Mouse (Mus musculus) embryonic facial prominence, embryonic 11.5 days (tissue): Measurements from ENCODE around the gene Cnih1. TPM values are rescaled to one million over a fixed set of nuclear protein-coding genes. Genes with fewer than 3 reads are reported as not detected.
"Not testable (repeated sequence)": the region's sequence is repeated elsewhere in the genome, so short reads cannot be mapped to it uniquely, and the experiment has no call there.

Experiments
- ATAC-seq: fragments of 200-750 bp; cut with Nextera tagmentation; replicated peaks from 2 replicates; pipeline ENCODE4 v1.8.0; 2017; ENCODE audit warnings: low read depth; ENCODE audit not compliant: insufficient number of reproducible peaks, low FRiP score, low TSS enrichment
- DNase-seq: peaks from one replicate; pipeline ENCODE4 v3.0.0-alpha.2; 2015; ENCODE audit warnings: low spot score
- H3K27ac ChIP-seq: fragments of 300-500 bp; sonication (generic); replicated peaks from 2 replicates; pipeline ENCODE4 v1.5.1; 2014; ENCODE audit warnings: mild to moderate bottlenecking, low read depth, low read length, control low read depth
- H3K27me3 ChIP-seq: fragments of 300-500 bp; sonication (generic); 2 replicates; pipeline ENCODE4 v1.6.1; 2014; ENCODE audit warnings: mild to moderate bottlenecking, low read length, moderate library complexity, mixed read lengths; ENCODE audit not compliant: control insufficient read depth, insufficient read depth
- H3K36me3 ChIP-seq: fragments of 300-500 bp; sonication (generic); replicated peaks from 2 replicates; pipeline ENCODE4 v1.6.1; 2014; ENCODE audit warnings: low read depth, mild to moderate bottlenecking, low read length, moderate library complexity, mixed read lengths; ENCODE audit not compliant: control insufficient read depth, insufficient read depth
- H3K4me1 ChIP-seq: fragments of 300-500 bp; sonication (generic); 2 replicates; pipeline ENCODE4 v1.6.1; 2014; ENCODE audit warnings: low read length, mixed read lengths; ENCODE audit not compliant: control insufficient read depth, insufficient read depth
- H3K4me2 ChIP-seq: fragments of 300-500 bp; sonication (generic); 2 replicates; pipeline ENCODE4 v1.6.1; 2014; ENCODE audit warnings: low read depth, mild to moderate bottlenecking, control low read depth, low read length, moderate library complexity
- H3K4me3 ChIP-seq: fragments of 300-500 bp; sonication (generic); 2 replicates; pipeline ENCODE4 v1.5.1; 2014; ENCODE audit warnings: low read depth, low read length, control low read depth
- H3K9ac ChIP-seq: fragments of 300-500 bp; sonication (generic); replicated peaks from 2 replicates; pipeline ENCODE4 v1.6.1; 2014; ENCODE audit warnings: mild to moderate bottlenecking, control low read depth, low read length
- H3K9me3 ChIP-seq: fragments of 300-500 bp; sonication (generic); replicated peaks from 2 replicates; pipeline ENCODE4 v1.6.1; 2016; ENCODE audit warnings: mild to moderate bottlenecking, low read length, inconsistent platforms, mixed read lengths; ENCODE audit not compliant: control insufficient read depth
- WGBS: fragments of 180-500 bp; shearing (Covaris S2); extraction: QIAGEN DNeasy Blood & Tissue Kit; methylation state at CpG from one replicate; pipeline ENCODE4 v1.1.7; 2014; 5-methylcytosine and 5-hydroxymethylcytosine counted together
- polyA plus RNA-seq: library from polyadenylated mRNA; unstranded; fragments of >200 nt; fragmentation: Nextera tagmentation; extraction: Ambion mirVana; gene quantifications from 2 replicates; pipeline ENCODE4 v1.2.1, GENCODE M21; 2014

The Cnih1 gene
- polyA plus RNA-seq, 1 experiment from 2014 or later, result 235 TPM

GRCm38 (mm10) chr14:46821271-46821872, 33.2 kb upstream of the Cnih1 start:
- under 1% methylated on average over 11 of the region's 11 CpGs for WGBS
- ATAC-seq (no peak), DNase-seq (peak; percentile 7)
- Histone ChIP-seq H3K4me3 (peak overlapping the region; percentile 85), H3K27ac (peak overlapping the region; percentile 79), H3K9ac (peak overlapping the region; percentile 89), H3K4me1 (no peaks in the 10 kb centered on the region), H3K4me2 (peak overlapping the region; percentile 54), H3K36me3 (no peaks in the 10 kb centered on the region), H3K27me3 (no peaks in the 10 kb centered on the region), H3K9me3 (no peaks in the 10 kb centered on the region)

DNA sequence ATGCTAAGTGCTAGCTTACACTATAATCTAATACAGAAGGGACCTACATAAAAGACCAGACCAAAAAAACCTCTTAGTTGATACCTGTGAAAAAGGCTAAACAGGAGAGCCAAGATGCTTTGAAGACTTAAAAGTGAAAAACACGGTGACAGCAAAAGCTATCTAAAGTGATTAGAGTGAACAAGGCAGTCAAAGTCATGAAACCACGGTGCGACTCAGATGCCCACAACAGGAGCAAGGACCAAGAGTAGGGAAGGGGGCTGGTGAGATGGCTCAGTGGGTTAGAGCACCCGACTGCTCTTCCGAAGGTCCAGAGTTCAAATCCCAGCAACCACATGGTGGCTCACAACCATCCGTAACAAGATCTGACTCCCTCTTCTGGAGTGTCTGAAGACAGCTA, 31.8 kb upstream of the Cnih1 start:
- not testable (repeated sequence) for H3K4me2 ChIP-seq, H3K4me3 ChIP-seq, H3K27me3 ChIP-seq, H3K9ac ChIP-seq, H3K4me1 ChIP-seq, ATAC-seq, H3K9me3 ChIP-seq, DNase-seq, H3K36me3 ChIP-seq, H3K27ac ChIP-seq
- 92% methylated on average over 5 of the region's 6 CpGs for WGBS

DNA sequence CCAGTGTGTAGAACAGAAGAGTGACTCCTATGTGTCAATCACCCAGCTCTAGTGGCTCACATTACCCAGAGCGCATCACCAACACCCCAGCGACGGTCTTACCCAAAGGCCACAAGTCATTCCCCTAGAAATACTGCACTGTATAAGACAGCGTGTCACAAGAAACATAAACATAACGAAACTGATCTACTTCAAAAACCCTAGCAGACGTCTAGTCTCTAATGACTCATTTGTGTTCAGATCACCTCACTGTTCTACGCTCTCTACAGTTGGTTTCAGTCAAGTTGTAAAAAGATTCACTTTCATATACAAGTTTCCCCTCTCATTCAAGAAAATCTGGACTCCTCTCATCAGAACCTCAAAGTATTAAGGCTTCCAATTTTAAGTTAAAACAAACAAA, 30.5 kb upstream of the Cnih1 start:
- Histone ChIP-seq H3K4me3 (no peak overlapping the region), H3K27me3 (no peaks in the 10 kb centered on the region), H3K27ac (no peak overlapping the region), H3K9me3 (no peaks in the 10 kb centered on the region), H3K9ac (no peak overlapping the region), H3K36me3 (peaks cover 1% of the 10 kb centered on the region), H3K4me1 (no peaks in the 10 kb centered on the region), H3K4me2 (no peak overlapping the region)
- ATAC-seq (no peak), DNase-seq (no peak)
- 92% methylated on average over 7 of the region's 7 CpGs for WGBS

- Histone ChIP-seq H3K4me3 (no peak overlapping the region), H3K9me3 (no peaks in the 10 kb centered on the region), H3K36me3 (peaks cover 6% of the 10 kb centered on the region), H3K9ac (no peak overlapping the region), H3K4me1 (no peaks in the 10 kb centered on the region), H3K27me3 (no peaks in the 10 kb centered on the region), H3K4me2 (no peak overlapping the region), H3K27ac (no peak overlapping the region)
- WGBS, result 95% methylated on average over 8 of the region's 8 CpGs
- ATAC-seq (no peak), DNase-seq (no peak)
Measured at GRCm38 (mm10) chr14:46816916-46817622, 28.9 kb upstream of the Cnih1 start.

GRCm38 (mm10) chr14:46815640-46816039, 27.4 kb upstream of the Cnih1 start:
- no peak overlapping the region for H3K4me3 ChIP-seq
- no peaks in the 10 kb centered on the region for H3K4me1 ChIP-seq
- 88% methylated on average over 6 of the region's 6 CpGs for WGBS
- no peaks in the 10 kb centered on the region for H3K9me3 ChIP-seq
- no peaks in the 10 kb centered on the region for H3K27me3 ChIP-seq
- no peak overlapping the region for H3K9ac ChIP-seq
- peaks cover 6% of the 10 kb centered on the region for H3K36me3 ChIP-seq
- no peak overlapping the region for H3K4me2 ChIP-seq
- no peak for DNase-seq
- no peak overlapping the region for H3K27ac ChIP-seq
- ATAC-seq, result no peak

GRCm38 (mm10) chr14:46807927-46808326, 19.7 kb upstream of the Cnih1 start:
- Histone ChIP-seq H3K4me2 (no peak overlapping the region), H3K27ac (no peak overlapping the region), H3K9ac (no peak overlapping the region), H3K36me3 (no peaks in the 10 kb centered on the region), H3K4me3 (no peak overlapping the region), H3K9me3 (no peaks in the 10 kb centered on the region), H3K4me1 (no peaks in the 10 kb centered on the region), H3K27me3 (no peaks in the 10 kb centered on the region)
- DNase-seq (no peak), ATAC-seq (no peak)
- WGBS, result 86% methylated on average over 3 of the region's 3 CpGs

DNA sequence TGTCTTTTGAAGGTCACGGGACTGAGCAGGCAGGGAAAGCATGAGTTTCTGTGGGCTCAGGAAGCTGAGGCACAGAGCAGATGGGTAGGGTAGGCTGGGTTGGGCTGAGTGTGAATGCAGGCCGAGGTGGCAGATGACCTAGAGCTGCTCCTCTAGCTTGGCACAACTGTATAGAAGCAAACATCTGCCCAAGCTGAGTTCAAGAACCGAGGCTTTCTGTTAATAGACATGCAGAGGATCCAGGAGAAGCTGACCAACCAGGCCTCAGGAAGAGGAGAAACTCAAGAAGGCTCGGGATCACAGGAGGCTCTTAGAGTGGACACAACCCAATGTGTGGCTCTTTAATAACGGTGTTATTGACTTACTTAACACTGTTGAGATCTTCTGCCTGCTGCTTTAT, 18.0 kb upstream of the Cnih1 start:
- Histone ChIP-seq H3K36me3 (no peaks in the 10 kb centered on the region), H3K27ac (no peak overlapping the region), H3K4me3 (no peak overlapping the region), H3K4me2 (no peak overlapping the region), H3K4me1 (no peaks in the 10 kb centered on the region), H3K27me3 (no peaks in the 10 kb centered on the region), H3K9ac (no peak overlapping the region), H3K9me3 (no peaks in the 10 kb centered on the region)
- DNase-seq (no peak), ATAC-seq (no peak)
- 90% methylated on average over 5 of the region's 5 CpGs for WGBS

GRCm38 (mm10) chr14:46803791-46804190, 15.6 kb upstream of the Cnih1 start:
- Histone ChIP-seq H3K27ac (no peak overlapping the region), H3K9ac (no peak overlapping the region), H3K27me3 (no peaks in the 10 kb centered on the region), H3K4me2 (no peak overlapping the region), H3K4me3 (no peak overlapping the region), H3K9me3 (no peaks in the 10 kb centered on the region), H3K4me1 (no peaks in the 10 kb centered on the region), H3K36me3 (no peaks in the 10 kb centered on the region)
- 76% methylated on average over 1 of the region's 1 CpGs for WGBS
- DNase-seq (no peak), ATAC-seq (no peak)
